ENCODE assay signal across 7 mouse cellular contexts in genomic region chr15:77905275-77905970, GRCm38 (mm10). TPM values are rescaled to one million over a fixed set of nuclear protein-coding genes. Genes with fewer than 3 reads are reported as not detected.
DNase-seq lines count a peak whose midpoint lies in the region; ATAC-seq and TF ChIP-seq lines count a peak whose summit lies in the region.

No protein-coding gene starts in this region.

- no peak for ATAC-seq in hindbrain, embryonic 14.5 days (ENCODE audit: low FRiP score)
- ATAC-seq in liver, embryonic 11.5 days (replicated peaks; ENCODE audit: low FRiP score) = peak; percentile 66
- ATAC-seq in monocyte, adult 5-6 weeks (replicated peaks; ENCODE audit: insufficient number of reproducible peaks, low FRiP score, low TSS enrichment, poor library complexity, severe bottlenecking) = 0 out of 2 replicates have a peak, but pooled peaks have one; percentile 14

- in situ Hi-C loops in ES-E14 (cut with MboI; ENCODE audit: low sequenced_read_pairs in 2 of 2, unreplicated experiment in 2 of 2) = no loop called here

- no peaks in the 10 kb centered on the region for H3K9me3 ChIP-seq in ES-E14 (ENCODE audit: control insufficient read depth, insufficient read depth, low read depth, low read length)
- no peaks in the 10 kb centered on the region for H3K9me3 ChIP-seq in hindbrain, embryonic 14.5 days (ENCODE audit: control insufficient read depth, low read length)
- no peaks in the 10 kb centered on the region for H3K9me3 ChIP-seq in liver, embryonic 11.5 days (ENCODE audit: control insufficient read depth, low read length)

- H3K4me2 ChIP-seq in hindbrain, embryonic 14.5 days (replicated peaks) = peak overlapping the region; percentile 56
- H3K4me2 ChIP-seq in liver, embryonic 11.5 days = peak overlapping the region; percentile 61

- intact Hi-C loops in gastrocnemius, adult 2 months (cut with DNase I) = no loop called here

- no peaks in the 10 kb centered on the region for H3K27me3 ChIP-seq in hindbrain, embryonic 14.5 days (ENCODE audit: control insufficient read depth, insufficient read depth, low read length)
- H3K27me3 ChIP-seq in liver, embryonic 11.5 days (replicated peaks; ENCODE audit: control insufficient read depth, insufficient read depth, low read length) = 0 out of 2 replicates have a peak, but pooled peaks cover 2% of the 10 kb centered on the region

- WGBS in hindbrain, embryonic 14.5 days = 6% methylated on average over 26 of the region's 26 CpGs
- WGBS in liver, embryonic 11.5 days = 9% methylated on average over 26 of the region's 26 CpGs

- peak overlapping the region; percentile 80 for H3K9ac ChIP-seq in ES-E14 (ENCODE audit: insufficient read depth, low read depth, low read length, poor library complexity, severe bottlenecking)
- peak overlapping the region; percentile 57 for H3K9ac ChIP-seq in hindbrain, embryonic 14.5 days
- H3K9ac ChIP-seq in liver, embryonic 11.5 days (ENCODE audit: low read depth, low read length) = peak overlapping the region; percentile 23; the same call in 1 of the 2 replicates

- H3K36me3 ChIP-seq in ES-E14 (ENCODE audit: control insufficient read depth, insufficient read depth, low read length, poor library complexity, severe bottlenecking) = no peaks in the 10 kb centered on the region
- H3K36me3 ChIP-seq in hindbrain, embryonic 14.5 days (replicated peaks; ENCODE audit: control insufficient read depth, insufficient read depth) = no peaks in the 10 kb centered on the region
- H3K36me3 ChIP-seq in liver, embryonic 11.5 days (ENCODE audit: control insufficient read depth, insufficient read depth, low read length) = no peaks in the 10 kb centered on the region

- H3K4me3 ChIP-seq in ES-E14 (ENCODE audit: insufficient read depth in 1 of 2, low read depth in 1 of 2, low read length in 2 of 2, poor library complexity in 1 of 2, severe bottlenecking in 1 of 2) = peak overlapping the region; percentile 45 to 56
- peak overlapping the region; percentile 70 for H3K4me3 ChIP-seq in gastrocnemius, adult 2 months
- peak overlapping the region; percentile 28 for H3K4me3 ChIP-seq in hindbrain, embryonic 14.5 days (replicated peaks; ENCODE audit: low read length)
- H3K4me3 ChIP-seq in liver, embryonic 11.5 days (ENCODE audit: low read depth, low read length) = peak overlapping the region; percentile 19; the same call in 1 of the 2 replicates

- peak; percentile 91 for DNase-seq in ES-E14 (ENCODE audit: low read depth, low spot score)
- DNase-seq in adrenal gland, postnatal 25 days = peak; percentile 76
- DNase-seq in gastrocnemius, adult 2 months = peak; percentile 82
- DNase-seq in hindbrain, embryonic 14.5 days (ENCODE audit: low spot score) = peak; percentile 30
- peak; percentile 78 for DNase-seq in liver, embryonic 11.5 days (ENCODE audit: low spot score)
- peak; percentile 57 to 60 for DNase-seq in thymus, postnatal 10 days (ENCODE audit: low spot score in 2 of 2)

- H3K4me1 ChIP-seq in ES-E14 (ENCODE audit: control insufficient read depth in 2 of 2, insufficient read depth in 2 of 2, low read length in 2 of 2, poor library complexity in 1 of 2) = peaks cover 16 to 48% of the 10 kb centered on the region in 2 experiments
- peaks cover 10% of the 10 kb centered on the region; the same call in 1 of the 2 replicates for H3K4me1 ChIP-seq in hindbrain, embryonic 14.5 days (replicated peaks; ENCODE audit: control insufficient read depth, insufficient read depth, low read length)
- H3K4me1 ChIP-seq in liver, embryonic 11.5 days (replicated peaks; ENCODE audit: control insufficient read depth, insufficient read depth, low read length) = peaks cover 24% of the 10 kb centered on the region

- H3K27ac ChIP-seq in ES-E14 (ENCODE audit: insufficient read depth, low read depth, low read length, poor library complexity, severe bottlenecking) = peak overlapping the region; percentile 93
- peak overlapping the region; percentile 88 for H3K27ac ChIP-seq in gastrocnemius, adult 2 months
- H3K27ac ChIP-seq in hindbrain, embryonic 14.5 days = no peak overlapping the region
- no peak overlapping the region; the same call in 1 of the 2 replicates for H3K27ac ChIP-seq in liver, embryonic 11.5 days (ENCODE audit: low read depth, low read length)

- no peak for TF ChIP-seq CTCF in gastrocnemius, adult 2 months (IDR thresholded peaks at IDR 0.05)

TF ChIP-seq in ES-E14, 5 proteins besides CTCF, POLR2A, EP300 and RAD21:
- TF ChIP-seq ZNF384 (IDR thresholded peaks at IDR 0.05; ENCODE audit: low read depth, low read length) = no peak
- TF ChIP-seq MAFK (IDR thresholded peaks at IDR 0.05; ENCODE audit: insufficient read depth, low read depth, low read length) = no peak
- TF ChIP-seq ZC3H11A (IDR thresholded peaks at IDR 0.05; ENCODE audit: borderline replicate concordance, low read depth, low read length) = no peak
- TF ChIP-seq HCFC1 (IDR thresholded peaks at IDR 0.05; ENCODE audit: borderline replicate concordance, insufficient read depth, low read length) = no peak
- TF ChIP-seq CHD2 (IDR thresholded peaks at IDR 0.05; ENCODE audit: low read depth, low read length) = no peak

RNA-seq across cellular contexts. Expression of gene Txn2, which starts 23.4 kb away (rescaled TPM):
- total RNA-seq in ES-E14 (2012; rRNA removed) = 90.3 and 91.1 TPM in 2 replicates
- 483 and 599 TPM in 2 replicates for total RNA-seq in adrenal gland, postnatal 25 days (2021)
- 100 to 1,000 TPM; 189 to 247 TPM for total RNA-seq in gastrocnemius, adult 2 months (2021)
- 207 and 216 TPM in 2 replicates for polyA plus RNA-seq in hindbrain, embryonic 14.5 days (2014; fragmentation: Nextera tagmentation; extraction: Ambion mirVana)
- 377 and 390 TPM in 2 replicates for polyA plus RNA-seq in liver, embryonic 11.5 days (2014; fragmentation: Nextera tagmentation; extraction: Ambion mirVana)
- 27.0 to 38.4 TPM (median 33.9 TPM) in 3 replicates for total RNA-seq in monocyte, adult 5-6 weeks (2017)

RNA-seq across cellular contexts. Expression of gene Foxred2, which starts 51.1 kb away (rescaled TPM):
- 21.9 and 33.6 TPM in 2 replicates for total RNA-seq in ES-E14 (2012; rRNA removed)
- 2.7 and 4.2 TPM in 2 replicates for total RNA-seq in adrenal gland, postnatal 25 days (2021)
- under 1 TPM; 0.43 to 0.84 TPM for total RNA-seq in gastrocnemius, adult 2 months (2021)
- polyA plus RNA-seq in hindbrain, embryonic 14.5 days (2014; fragmentation: Nextera tagmentation; extraction: Ambion mirVana) = 10.7 and 10.8 TPM in 2 replicates
- 3.3 and 3.6 TPM in 2 replicates for polyA plus RNA-seq in liver, embryonic 11.5 days (2014; fragmentation: Nextera tagmentation; extraction: Ambion mirVana)
- total RNA-seq in monocyte, adult 5-6 weeks (2017) = 4.6 to 5.4 TPM (median 5.1 TPM) in 3 replicates

Comparison
In these comparisons a context has a peak if more than half of its experiments do, and no peak if none do; other contexts are left out.
1. DNase-seq: peak in every context shown above with its lines; median percentile 91 in ES-E14; 82 in gastrocnemius, adult 2 months; 78 in liver, embryonic 11.5 days; 76 in adrenal gland, postnatal 25 days; 58 in thymus, postnatal 10 days; 30 in hindbrain, embryonic 14.5 days.
2. H3K27ac ChIP-seq: peak in ES-E14 (single experiment) and gastrocnemius, adult 2 months (single experiment); none in hindbrain, embryonic 14.5 days (single experiment) and liver, embryonic 11.5 days (single experiment).
3. H3K4me3 ChIP-seq: peak in every context shown above with its lines; median percentile 70 in gastrocnemius, adult 2 months; 50 in ES-E14; 28 in hindbrain, embryonic 14.5 days; 19 in liver, embryonic 11.5 days.
4. H3K9ac ChIP-seq: peak in every context shown above with its lines; median percentile 80 in ES-E14; 57 in hindbrain, embryonic 14.5 days; 23 in liver, embryonic 11.5 days.